20 mouse cellular contexts compared by ENCODE assay signal in the genomic region with DNA sequence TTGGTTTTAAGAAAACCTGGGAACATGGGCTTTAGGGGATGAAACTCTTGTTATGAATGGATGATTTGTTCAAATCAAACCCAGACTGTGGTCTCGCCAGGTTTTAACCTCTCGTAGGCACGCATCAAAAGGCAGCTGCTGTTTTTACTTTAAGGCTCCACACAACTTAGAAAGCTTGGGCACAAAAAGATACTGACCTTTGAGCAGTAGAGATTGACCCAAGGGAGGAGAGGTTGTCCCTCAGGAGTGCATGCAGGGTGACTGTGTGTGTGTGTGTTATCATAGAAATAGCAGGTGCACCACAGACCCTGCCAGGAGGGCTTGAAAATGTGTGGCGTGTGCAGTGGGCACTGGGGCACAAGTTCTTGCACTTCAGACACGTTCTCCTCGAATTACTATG.
DNase-seq lines count a peak whose midpoint lies in the region; ATAC-seq lines count a peak whose summit lies in the region.
"Had no signal": no experiment of that assay in that cellular context is flagged by ENCODE, and none has a peak within 500 bp of the region (broad histone marks: within the 10 kb centered on the region; RNA-seq: fewer than 3 reads in every experiment).

No protein-coding gene starts in this region.

- 78% methylated on average over 6 of the region's 6 CpGs for WGBS in midbrain, embryonic 13.5 days
- WGBS in midbrain, embryonic 15.5 days, result 75% methylated on average over 6 of the region's 6 CpGs
- WGBS in kidney, embryonic 16.5 days, result 58% methylated on average over 6 of the region's 6 CpGs
- WGBS in limb, embryonic 15.5 days, result 50% methylated on average over 6 of the region's 6 CpGs
- 79% methylated on average over 6 of the region's 6 CpGs for WGBS in intestine, embryonic 16.5 days
- WGBS in forebrain, embryonic 10.5 days, result 78% methylated on average over 6 of the region's 6 CpGs

- no peak overlapping the region for H3K4me2 ChIP-seq in midbrain, embryonic 13.5 days (replicated peaks)
- H3K4me2 ChIP-seq in midbrain, embryonic 15.5 days, result no peak overlapping the region
- H3K4me2 ChIP-seq in kidney, embryonic 16.5 days (replicated peaks; ENCODE audit: low read depth, low read length), result no peak overlapping the region
- no peak overlapping the region for H3K4me2 ChIP-seq in limb, embryonic 15.5 days
- no peak overlapping the region for H3K4me2 ChIP-seq in intestine, embryonic 16.5 days (ENCODE audit: low read depth, low read length)
- H3K4me2 ChIP-seq: forebrain, embryonic 12.5 days; neural tube, embryonic 12.5 days had no signal

- ATAC-seq in midbrain, embryonic 13.5 days, result no peak
- no peak for ATAC-seq in midbrain, embryonic 15.5 days (replicated peaks)
- no peak for ATAC-seq in kidney, embryonic 16.5 days (ENCODE audit: low FRiP score, low TSS enrichment)
- no peak for ATAC-seq in limb, embryonic 15.5 days (ENCODE audit: insufficient number of reproducible peaks, low FRiP score, low TSS enrichment, low read depth)
- no peak for ATAC-seq in intestine, embryonic 16.5 days
- ATAC-seq: inflammation-experienced regulatory T-cells, adult 6 months had no signal

- peak overlapping the region; percentile 60; the same call in 1 of the 2 replicates for H3K27ac ChIP-seq in midbrain, embryonic 13.5 days
- H3K27ac ChIP-seq in midbrain, embryonic 15.5 days, result no peak overlapping the region
- H3K27ac ChIP-seq in kidney, embryonic 16.5 days (ENCODE audit: low read length), result peak overlapping the region; percentile 56
- H3K27ac ChIP-seq in limb, embryonic 15.5 days, result 0 out of 2 replicates have a peak overlapping the region, but pooled peaks have one; percentile 11
- no peak overlapping the region for H3K27ac ChIP-seq in intestine, embryonic 16.5 days (ENCODE audit: low read length)
- no peak overlapping the region for H3K27ac ChIP-seq in forebrain, embryonic 10.5 days
- H3K27ac ChIP-seq: forebrain, embryonic 12.5 days had no signal

- peaks cover 20% of the 10 kb centered on the region for H3K36me3 ChIP-seq in midbrain, embryonic 13.5 days
- H3K36me3 ChIP-seq in midbrain, embryonic 15.5 days (replicated peaks), result no peaks in the 10 kb centered on the region
- H3K36me3 ChIP-seq in kidney, embryonic 16.5 days (ENCODE audit: insufficient read depth, low read length), result peaks cover 12% of the 10 kb centered on the region
- peaks cover 3% of the 10 kb centered on the region; the same call in 1 of the 2 replicates for H3K36me3 ChIP-seq in limb, embryonic 15.5 days
- no peaks in the 10 kb centered on the region for H3K36me3 ChIP-seq in intestine, embryonic 16.5 days (ENCODE audit: control insufficient read depth, insufficient read depth, low read length)
- H3K36me3 ChIP-seq in forebrain, embryonic 10.5 days (replicated peaks), result peaks cover 32% of the 10 kb centered on the region

- H3K4me3 ChIP-seq in midbrain, embryonic 13.5 days (replicated peaks), result no peak overlapping the region
- no peak overlapping the region for H3K4me3 ChIP-seq in midbrain, embryonic 15.5 days
- no peak overlapping the region for H3K4me3 ChIP-seq in kidney, embryonic 16.5 days (ENCODE audit: low read length)
- no peak overlapping the region for H3K4me3 ChIP-seq in limb, embryonic 15.5 days
- no peak overlapping the region for H3K4me3 ChIP-seq in intestine, embryonic 16.5 days (ENCODE audit: low read length)
- no peak overlapping the region for H3K4me3 ChIP-seq in forebrain, embryonic 10.5 days
- H3K4me3 ChIP-seq: forebrain, embryonic 12.5 days; neural tube, embryonic 12.5 days had no signal

- H3K9ac ChIP-seq in midbrain, embryonic 13.5 days (replicated peaks), result no peak overlapping the region
- H3K9ac ChIP-seq in midbrain, embryonic 15.5 days, result no peak overlapping the region
- H3K9ac ChIP-seq in kidney, embryonic 16.5 days (replicated peaks; ENCODE audit: low read length), result no peak overlapping the region
- no peak overlapping the region for H3K9ac ChIP-seq in limb, embryonic 15.5 days
- H3K9ac ChIP-seq in intestine, embryonic 16.5 days (ENCODE audit: low read depth, low read length), result no peak overlapping the region
- H3K9ac ChIP-seq: forebrain, embryonic 12.5 days; neural tube, embryonic 12.5 days had no signal

- DNase-seq in kidney, adult 11 months, result peak; percentile 39
- DNase-seq in kidney, adult 8-10 months, result no peak
- DNase-seq in forebrain, embryonic 10.5 days (ENCODE audit: extremely low spot score, low spot score), result no peak
- DNase-seq: adrenal gland, adult 8-10 months; B cell, adult 2 months; cerebellum, adult 11 months; cerebellum, postnatal 14 days; embryo, embryonic 11 days; gastrocnemius, postnatal 14 days; lung, adult 18-20 months; lung, postnatal 36 days; retina, postnatal 1 day had no signal

- peaks cover 45% of the 10 kb centered on the region for H3K4me1 ChIP-seq in midbrain, embryonic 13.5 days (replicated peaks)
- peaks cover 29% of the 10 kb centered on the region for H3K4me1 ChIP-seq in midbrain, embryonic 15.5 days
- H3K4me1 ChIP-seq in kidney, embryonic 16.5 days (ENCODE audit: insufficient read depth, low read length), result peaks cover 60% of the 10 kb centered on the region
- H3K4me1 ChIP-seq in limb, embryonic 15.5 days, result peaks cover 55% of the 10 kb centered on the region
- H3K4me1 ChIP-seq in intestine, embryonic 16.5 days (ENCODE audit: control insufficient read depth, insufficient read depth, low read length), result peaks cover 26% of the 10 kb centered on the region
- H3K4me1 ChIP-seq in forebrain, embryonic 10.5 days, result peaks cover 34% of the 10 kb centered on the region

- H3K27me3 ChIP-seq in midbrain, embryonic 13.5 days, result no peaks in the 10 kb centered on the region
- H3K27me3 ChIP-seq in midbrain, embryonic 15.5 days (replicated peaks), result no peaks in the 10 kb centered on the region
- no peaks in the 10 kb centered on the region for H3K27me3 ChIP-seq in kidney, embryonic 16.5 days (ENCODE audit: insufficient read depth, low read length)
- H3K27me3 ChIP-seq in limb, embryonic 15.5 days, result no peaks in the 10 kb centered on the region
- H3K27me3 ChIP-seq in intestine, embryonic 16.5 days (replicated peaks; ENCODE audit: control insufficient read depth, insufficient read depth, low read length), result no peaks in the 10 kb centered on the region
- no peaks in the 10 kb centered on the region for H3K27me3 ChIP-seq in forebrain, embryonic 10.5 days (ENCODE audit: poor library complexity, severe bottlenecking)
- H3K27me3 ChIP-seq: forebrain, embryonic 12.5 days; neural tube, embryonic 12.5 days had no signal

- no peaks in the 10 kb centered on the region for H3K9me3 ChIP-seq in midbrain, embryonic 13.5 days
- no peaks in the 10 kb centered on the region for H3K9me3 ChIP-seq in midbrain, embryonic 15.5 days
- no peaks in the 10 kb centered on the region for H3K9me3 ChIP-seq in kidney, embryonic 16.5 days (ENCODE audit: low read length)
- no peaks in the 10 kb centered on the region for H3K9me3 ChIP-seq in limb, embryonic 15.5 days
- no peaks in the 10 kb centered on the region for H3K9me3 ChIP-seq in intestine, embryonic 16.5 days (ENCODE audit: control insufficient read depth, low read length)
- no peaks in the 10 kb centered on the region for H3K9me3 ChIP-seq in forebrain, embryonic 10.5 days
- H3K9me3 ChIP-seq: forebrain, embryonic 12.5 days; neural tube, embryonic 12.5 days had no signal

Comparison
In these comparisons a context has a peak if more than half of its experiments do, and no peak if none do; other contexts are left out.
1. H3K27ac ChIP-seq: peak in midbrain, embryonic 13.5 days (single experiment), kidney, embryonic 16.5 days (single experiment) and limb, embryonic 15.5 days (single experiment); none in midbrain, embryonic 15.5 days (single experiment), intestine, embryonic 16.5 days (single experiment) and forebrain, embryonic 10.5 days (single experiment).